8 mouse cellular contexts compared by ENCODE assay signal in genomic region chr8:119960531-119961104, GRCm38 (mm10). TPM values are rescaled to one million over a fixed set of nuclear protein-coding genes. Genes with fewer than 3 reads are reported as not detected.
DNase-seq lines count a peak whose midpoint lies in the region; ATAC-seq and TF ChIP-seq lines count a peak whose summit lies in the region.

No protein-coding gene starts in this region.

- H3K9me3 ChIP-seq in hindbrain, postnatal 0 days (ENCODE audit: low read length), result no peaks in the 10 kb centered on the region

- ATAC-seq in frontal cortex, adult (ENCODE audit: low TSS enrichment), result peak; percentile 94
- peak; percentile 89 for ATAC-seq in hindbrain, postnatal 0 days
- ATAC-seq in megakaryocyte-erythroid progenitor cell, adult 5-6 weeks (replicated peaks; ENCODE audit: low FRiP score, low TSS enrichment, poor library complexity, severe bottlenecking), result 0 out of 2 replicates have a peak, but pooled peaks have one; percentile 29

- WGBS in hindbrain, postnatal 0 days, result 22% methylated on average over 5 of the region's 5 CpGs

- no peak overlapping the region for H3K4me3 ChIP-seq in hindbrain, postnatal 0 days (ENCODE audit: low read length)

- H3K36me3 ChIP-seq in hindbrain, postnatal 0 days (ENCODE audit: insufficient read depth, low read length), result peaks cover 23% of the 10 kb centered on the region

- peak; percentile 91 for DNase-seq in NIH3T3 (ENCODE audit: low read depth)
- DNase-seq in brain, adult 2 months (ENCODE audit: low read depth, low spot score), result peak; percentile 93
- DNase-seq in hindbrain, postnatal 0 days (ENCODE audit: low spot score), result peak; percentile 81
- DNase-seq in thymus, adult 18-20 months, result no peak
- no peak for DNase-seq in embryo, embryonic 10 days (ENCODE audit: low spot score)
- DNase-seq in retina, postnatal 1 day, result no peak

- peak; percentile 54 for TF ChIP-seq CTCF in hindbrain, postnatal 0 days (IDR thresholded peaks at IDR 0.05; ENCODE audit: low read depth)

- H3K4me2 ChIP-seq in hindbrain, postnatal 0 days (ENCODE audit: low read depth, low read length), result no peak overlapping the region

- peaks cover 3% of the 10 kb centered on the region; the same call in 1 of the 2 replicates for H3K4me1 ChIP-seq in hindbrain, postnatal 0 days (ENCODE audit: insufficient read depth, low read length)

- no peaks in the 10 kb centered on the region for H3K27me3 ChIP-seq in hindbrain, postnatal 0 days (ENCODE audit: insufficient read depth, low read length)

- no peak overlapping the region for H3K9ac ChIP-seq in hindbrain, postnatal 0 days (replicated peaks; ENCODE audit: low read length)

- H3K27ac ChIP-seq in hindbrain, postnatal 0 days, result peak overlapping the region; percentile 54; the same call in 1 of the 2 replicates

RNA-seq across cellular contexts. Expression of gene Crispld2, which starts 31.6 kb away (rescaled TPM):
- total RNA-seq in hindbrain, postnatal 0 days (2014; rRNA removed), result 3.5 and 5.6 TPM in 2 replicates
- polyA plus RNA-seq in hindbrain, postnatal 0 days (2015; fragmentation: Nextera tagmentation; extraction: Ambion mirVana), result 2.5 and 2.6 TPM in 2 replicates
- 0.47 TPM in 1 of 2 replicates, not detected in the other for total RNA-seq in megakaryocyte-erythroid progenitor cell, adult 5-6 weeks (2014; fragmentation: Nextera tagmentation)
- total RNA-seq in megakaryocyte-erythroid progenitor cell, adult 5-6 weeks (2017), result not detected in 2 replicates

RNA-seq across cellular contexts. Expression of gene Gm20388, which starts 50.0 kb away (rescaled TPM):
- total RNA-seq in hindbrain, postnatal 0 days (2014; rRNA removed), result 58.0 and 71.3 TPM in 2 replicates
- not detected in 2 replicates for polyA plus RNA-seq in hindbrain, postnatal 0 days (2015; fragmentation: Nextera tagmentation; extraction: Ambion mirVana)
- 7.3 and 11.4 TPM in 2 replicates for total RNA-seq in megakaryocyte-erythroid progenitor cell, adult 5-6 weeks (2014; fragmentation: Nextera tagmentation)
- 17.9 and 18.1 TPM in 2 replicates for total RNA-seq in megakaryocyte-erythroid progenitor cell, adult 5-6 weeks (2017)

RNA-seq across cellular contexts. Expression of gene Usp10, which starts 50.5 kb away (rescaled TPM):
- 88.5 and 91.1 TPM in 2 replicates for total RNA-seq in hindbrain, postnatal 0 days (2014; rRNA removed)
- 89.0 and 94.2 TPM in 2 replicates for polyA plus RNA-seq in hindbrain, postnatal 0 days (2015; fragmentation: Nextera tagmentation; extraction: Ambion mirVana)
- total RNA-seq in megakaryocyte-erythroid progenitor cell, adult 5-6 weeks (2014; fragmentation: Nextera tagmentation), result 211 and 258 TPM in 2 replicates
- total RNA-seq in megakaryocyte-erythroid progenitor cell, adult 5-6 weeks (2017), result 78.8 and 80.2 TPM in 2 replicates

Comparison
In these comparisons a context has a peak if more than half of its experiments do, and no peak if none do; other contexts are left out.
1. DNase-seq: peak in NIH3T3 (single experiment), brain, adult 2 months (single experiment) and hindbrain, postnatal 0 days (single experiment); none in thymus, adult 18-20 months (0 of 2), embryo, embryonic 10 days (single experiment) and retina, postnatal 1 day (single experiment).
2. ATAC-seq: peak in every context shown above with its lines; median percentile 94 in frontal cortex, adult; 89 in hindbrain, postnatal 0 days; 29 in megakaryocyte-erythroid progenitor cell, adult 5-6 weeks.